Mouse (Mus musculus): ENCODE measurements at regions not wholly inside any gene's neighbourhood (a gene's known extent, or its start where the extent isn't known, plus 50 kb on each side); places are given as distances from the start of the nearest gene placed in this dataset.

- DNase-seq (ENCODE audit: low spot score), result no peak
Measured at GRCm38 (mm10) chr14:105841888-105842287, 54.7 kb downstream of the Spry2 start.

GRCm38 (mm10) chr14:105837533-105837932 is 59.1 kb downstream of the Spry2 start:
- no peak for DNase-seq (ENCODE audit: low spot score)

GRCm38 (mm10) chr14:105830701-105831100 is 65.9 kb downstream of the Spry2 start:
- no peak for DNase-seq (ENCODE audit: low spot score)

- DNase-seq (ENCODE audit: low spot score), result no peak
Measured at GRCm38 (mm10) chr14:105830301-105830700, 66.3 kb downstream of the Spry2 start.

- no peak for DNase-seq (ENCODE audit: low spot score)
Measured at GRCm38 (mm10) chr14:105823129-105823528, 73.5 kb downstream of the Spry2 start.

- DNase-seq (ENCODE audit: low spot score), result no peak
Measured at GRCm38 (mm10) chr14:105822653-105823052, 74.0 kb downstream of the Spry2 start.

- no peak for DNase-seq (ENCODE audit: low spot score)
Measured at GRCm38 (mm10) chr14:105819534-105819933, 77.1 kb downstream of the Spry2 start.

- DNase-seq (ENCODE audit: low spot score), result no peak
Measured at GRCm38 (mm10) chr14:105818841-105819240, 77.8 kb downstream of the Spry2 start.

GRCm38 (mm10) chr14:105817481-105817880 is 79.1 kb downstream of the Spry2 start:
- DNase-seq (ENCODE audit: low spot score), result no peak

- peak; percentile 64 for DNase-seq (ENCODE audit: low spot score)
Measured at GRCm38 (mm10) chr14:105815827-105816226, 80.8 kb downstream of the Spry2 start.

- peak; percentile 65 for DNase-seq (ENCODE audit: low spot score)
Measured at GRCm38 (mm10) chr14:105815281-105815680, 81.3 kb downstream of the Spry2 start.

- no peak for DNase-seq (ENCODE audit: low spot score)
Measured at GRCm38 (mm10) chr14:105813661-105814060, 83.0 kb downstream of the Spry2 start.

GRCm38 (mm10) chr14:105813097-105813496 is 83.5 kb downstream of the Spry2 start:
- no peak for DNase-seq (ENCODE audit: low spot score)

GRCm38 (mm10) chr14:105805762-105806161 is 90.9 kb downstream of the Spry2 start:
- no peak for DNase-seq (ENCODE audit: low spot score)

- DNase-seq (ENCODE audit: low spot score), result no peak
Measured at GRCm38 (mm10) chr14:105805362-105805761, 91.3 kb downstream of the Spry2 start.

- no peak for DNase-seq (ENCODE audit: low spot score)
Measured at GRCm38 (mm10) chr14:105804761-105805160, 91.9 kb downstream of the Spry2 start.

GRCm38 (mm10) chr14:105803281-105803680 is 93.3 kb downstream of the Spry2 start:
- DNase-seq (ENCODE audit: low spot score), result no peak

GRCm38 (mm10) chr14:105802529-105803280 is 93.9 kb downstream of the Spry2 start:
- DNase-seq (ENCODE audit: low spot score), result peak; percentile 27

- DNase-seq (ENCODE audit: low spot score), result no peak
Measured at GRCm38 (mm10) chr14:105800142-105800925, 96.3 kb downstream of the Spry2 start.

GRCm38 (mm10) chr14:105799401-105799861 is 97.2 kb downstream of the Spry2 start:
- DNase-seq (ENCODE audit: low spot score), result peak; percentile 37

- DNase-seq (ENCODE audit: low spot score), result no peak
Measured at GRCm38 (mm10) chr14:105793010-105793702, 103.5 kb downstream of the Spry2 start.

GRCm38 (mm10) chr14:105790441-105790840 is 106.2 kb downstream of the Spry2 start:
- DNase-seq (ENCODE audit: low spot score), result no peak

- DNase-seq (ENCODE audit: low spot score), result no peak
Measured at GRCm38 (mm10) chr14:105783428-105783827, 113.2 kb downstream of the Spry2 start.

Measured in embryo, embryonic 10 days (tissue).